Mouse (Mus musculus) cerebellum, adult 11 months (tissue): ENCODE measurements at regions not wholly inside any gene's neighbourhood (a gene's known extent, or its start where the extent isn't known, plus 50 kb on each side); places are given as distances from the start of the nearest gene placed in this dataset.
A peak's percentile ranks its signal among the peaks of the same experiment; 100 is the strongest.

Source experiments
- DNase-seq: peaks from one replicate; pipeline ENCODE4 v3.0.0; 2022

GRCm38 (mm10) chr5:46488140-46488942, 630.9 kb upstream of the Lcorl start:
- no peak for DNase-seq

GRCm38 (mm10) chr5:46486740-46487326, 629.4 kb upstream of the Lcorl start:
- DNase-seq: no peak

- no peak for DNase-seq
These were observed 598.9 kb upstream of the Lcorl start for GRCm38 (mm10) chr5:46456356-46456755.

GRCm38 (mm10) chr5:46448274-46448673, 590.9 kb upstream of the Lcorl start:
- DNase-seq: no peak

GRCm38 (mm10) chr5:46445844-46446243, 588.4 kb upstream of the Lcorl start:
- DNase-seq: no peak

- DNase-seq: no peak
These were observed 587.7 kb upstream of the Lcorl start for GRCm38 (mm10) chr5:46445122-46445521.

GRCm38 (mm10) chr5:46443805-46444340, 586.5 kb upstream of the Lcorl start:
- DNase-seq: no peak

GRCm38 (mm10) chr5:46442600-46443248, 585.3 kb upstream of the Lcorl start:
- no peak for DNase-seq

GRCm38 (mm10) chr5:46441716-46442115, 584.3 kb upstream of the Lcorl start:
- DNase-seq: no peak

- DNase-seq: no peak
These were observed 574.4 kb upstream of the Lcorl start for GRCm38 (mm10) chr5:46431644-46432367.

GRCm38 (mm10) chr5:46422738-46423137, 565.3 kb upstream of the Lcorl start:
- DNase-seq: no peak

GRCm38 (mm10) chr5:46406969-46407368, 549.6 kb upstream of the Lcorl start:
- no peak for DNase-seq

GRCm38 (mm10) chr5:46406404-46406803, 549.0 kb upstream of the Lcorl start:
- no peak for DNase-seq

GRCm38 (mm10) chr5:46386591-46386990, 529.2 kb upstream of the Lcorl start:
- DNase-seq: no peak

GRCm38 (mm10) chr5:46367328-46367727, 509.9 kb upstream of the Lcorl start:
- DNase-seq: no peak

GRCm38 (mm10) chr5:46363661-46364060, 506.2 kb upstream of the Lcorl start:
- no peak for DNase-seq

- DNase-seq: no peak
These were observed 504.2 kb upstream of the Lcorl start for GRCm38 (mm10) chr5:46361637-46362036.

- DNase-seq: no peak
These were observed 491.0 kb upstream of the Lcorl start for GRCm38 (mm10) chr5:46348448-46348847.

GRCm38 (mm10) chr5:46347368-46348083, 490.1 kb upstream of the Lcorl start:
- DNase-seq: peak; percentile 38

- DNase-seq: no peak
These were observed 481.0 kb upstream of the Lcorl start for GRCm38 (mm10) chr5:46338461-46338860.

GRCm38 (mm10) chr5:46330880-46331279, 473.5 kb upstream of the Lcorl start:
- DNase-seq: no peak
